ENCODE assay signal across 20 mouse cellular contexts in genomic region chr3:146708381-146708780, GRCm38 (mm10). TPM values are rescaled to one million over a fixed set of nuclear protein-coding genes. Genes with fewer than 3 reads are reported as not detected.
"Had no signal": no experiment of that assay in that cellular context is flagged by ENCODE, and none has a peak within 500 bp of the region (broad histone marks: within the 10 kb centered on the region; RNA-seq: fewer than 3 reads in every experiment).

No protein-coding gene starts in this region.

- ATAC-seq: midbrain, embryonic 15.5 days had no signal

- H3K4me3 ChIP-seq: kidney, embryonic 15.5 days; limb, embryonic 12.5 days; megakaryocyte, embryonic 14.5 days; midbrain, embryonic 15.5 days; neural tube, embryonic 12.5 days; stomach, embryonic 15.5 days had no signal

- H3K27ac ChIP-seq: kidney, embryonic 15.5 days; limb, embryonic 12.5 days; midbrain, embryonic 15.5 days; neural tube, embryonic 12.5 days; stomach, embryonic 15.5 days had no signal

- DNase-seq: kidney, adult 2 months; kidney, postnatal 25 days; lung, adult 18-20 months; lung, postnatal 36 days; retina, postnatal 1 day; thymus, postnatal 36 days had no signal

- H3K27me3 ChIP-seq: kidney, embryonic 15.5 days; limb, embryonic 12.5 days; megakaryocyte, embryonic 14.5 days; midbrain, embryonic 15.5 days; neural tube, embryonic 12.5 days; stomach, embryonic 15.5 days had no signal

- H3K4me1 ChIP-seq: kidney, embryonic 15.5 days; midbrain, embryonic 15.5 days; neural tube, embryonic 12.5 days; stomach, embryonic 15.5 days had no signal

- H3K9me3 ChIP-seq: kidney, embryonic 15.5 days; megakaryocyte, embryonic 14.5 days; midbrain, embryonic 15.5 days; neural tube, embryonic 12.5 days; stomach, embryonic 15.5 days had no signal

- H3K36me3 ChIP-seq: kidney, embryonic 15.5 days; limb, embryonic 12.5 days; midbrain, embryonic 15.5 days; neural tube, embryonic 12.5 days; stomach, embryonic 15.5 days had no signal

- H3K4me2 ChIP-seq: kidney, embryonic 15.5 days; limb, embryonic 12.5 days; midbrain, embryonic 11.5 days; midbrain, embryonic 15.5 days; neural tube, embryonic 12.5 days; stomach, embryonic 15.5 days had no signal

- H3K9ac ChIP-seq: kidney, embryonic 15.5 days; limb, embryonic 12.5 days; midbrain, embryonic 15.5 days; neural tube, embryonic 12.5 days; stomach, embryonic 15.5 days had no signal

RNA-seq across cellular contexts. Expression of gene Samd13, which starts 23.0 kb away (rescaled TPM):
- total RNA-seq: layer of hippocampus, postnatal 25 days; neutrophil, adult 5-6 weeks had no signal

RNA-seq across cellular contexts. Expression of gene 4930503B20Rik, which starts 57.3 kb away (rescaled TPM):
- total RNA-seq: layer of hippocampus, postnatal 25 days; left cerebral cortex, adult 8-10 months; left cerebral cortex, postnatal 36 days had no signal
- polyA plus RNA-seq: kidney, adult 2 months; kidney, embryonic 15.5 days; limb, embryonic 12.5 days; lung, embryonic 16.5 days; midbrain, embryonic 11.5 days; midbrain, embryonic 15.5 days; neural tube, embryonic 12.5 days; spleen, adult 2 months; stomach, embryonic 15.5 days; thymus, postnatal 0 days had no signal
